Mouse (Mus musculus) kidney, postnatal 0 days (tissue): Measurements from ENCODE around the gene Il1r1. TPM values are rescaled to one million over a fixed set of nuclear protein-coding genes. Genes with fewer than 3 reads are reported as not detected.

Experiments used
- ATAC-seq: fragments of 200-750 bp; cut with Nextera tagmentation; replicated peaks from 2 replicates; pipeline ENCODE4 v1.8.0; 2017; ENCODE audit warnings: low read depth, moderate number of reproducible peaks, moderate TSS enrichment, moderate library complexity; ENCODE audit not compliant: low FRiP score
- DNase-seq: peaks from one replicate; pipeline ENCODE4 v3.0.0-alpha.2; 2016; ENCODE audit warnings: low spot score
- H3K27ac ChIP-seq: fragments of 300-500 bp; sonication (generic); 2 replicates; pipeline ENCODE4 v1.5.1; 2014; ENCODE audit warnings: mild to moderate bottlenecking
- H3K27me3 ChIP-seq: fragments of 300-500 bp; sonication (generic); 2 replicates; pipeline ENCODE4 v1.6.1; 2014; ENCODE audit warnings: low read length, mixed read lengths; ENCODE audit not compliant: insufficient read depth
- H3K36me3 ChIP-seq: fragments of 300-500 bp; sonication (generic); 2 replicates; pipeline ENCODE4 v1.6.1; 2014; ENCODE audit warnings: low read length, mixed read lengths; ENCODE audit not compliant: insufficient read depth
- H3K4me1 ChIP-seq: fragments of 300-500 bp; sonication (generic); replicated peaks from 2 replicates; pipeline ENCODE4 v1.6.1; 2014; ENCODE audit warnings: antibody characterized with exemption, low read length, mixed read lengths; ENCODE audit not compliant: insufficient read depth
- H3K4me2 ChIP-seq: fragments of 300-500 bp; sonication (generic); 2 replicates; pipeline ENCODE4 v1.6.1; 2014; ENCODE audit warnings: mild to moderate bottlenecking, low read length, moderate library complexity, mixed read lengths
- H3K4me3 ChIP-seq: fragments of 300-500 bp; sonication (generic); replicated peaks from 2 replicates; pipeline ENCODE4 v1.5.1; 2014; ENCODE audit warnings: low read depth, low read length
- H3K9ac ChIP-seq: fragments of 300-500 bp; sonication (generic); 2 replicates; pipeline ENCODE4 v1.6.1; 2014; ENCODE audit warnings: low read depth, low read length
- H3K9me3 ChIP-seq: fragments of 300-500 bp; sonication (generic); replicated peaks from 2 replicates; pipeline ENCODE4 v1.6.1; 2016; ENCODE audit warnings: low read length, inconsistent platforms, mixed read lengths
- CTCF ChIP-seq: IDR thresholded peaks from 2 replicates; pipeline ENCODE4 v1.5.1; 2016; ENCODE audit warnings: antibody characterized with exemption, low read depth, mild to moderate bottlenecking, moderate library complexity
- WGBS: fragments of 180-500 bp; shearing (Covaris S2); extraction: QIAGEN DNeasy Blood & Tissue Kit; methylation state at CpG from one replicate; pipeline ENCODE4 v1.1.7; 2014; 5-methylcytosine and 5-hydroxymethylcytosine counted together
- polyA plus RNA-seq: library from polyadenylated mRNA; unstranded; fragments of >200 nt; fragmentation: Nextera tagmentation; extraction: Ambion mirVana; gene quantifications from 2 replicates; pipeline ENCODE4 v1.2.1, GENCODE M21; 2015

Gene Il1r1
- polyA plus RNA-seq, 1 experiment from 2014 or later: 5.6 TPM

GRCm38 (mm10) chr1:40324457-40324856 lies 99.6 kb downstream of the Il1r1 start, which contains the start of gene Il1rl2:
Gene Il1rl2, plus strand, starts transcription at chr1:40324610.
- peak within 1 kb of the TSS; percentile 40 for H3K9ac ChIP-seq
- TF ChIP-seq CTCF: no peak
- H3K27ac ChIP-seq: no peak within 1 kb of the TSS
- H3K36me3 ChIP-seq: no peaks in the 10 kb centered on the region
- H3K9me3 ChIP-seq: no peaks in the 10 kb centered on the region
- peaks cover 6% of the 10 kb centered on the region; the same call in 1 of the 2 replicates for H3K4me1 ChIP-seq
- H3K27me3 ChIP-seq: no peaks in the 10 kb centered on the region
- H3K4me2 ChIP-seq: peak within 1 kb of the TSS; percentile 72
- 24% methylated on average over 6 of the region's 6 CpGs for WGBS
- DNase-seq: peak; percentile 93
- peak within 1 kb of the TSS; percentile 40 for H3K4me3 ChIP-seq
- ATAC-seq: peak; percentile 54; the same call in 1 of the 2 replicates

- no peaks in the 10 kb centered on the region for H3K27me3 ChIP-seq
- DNase-seq (peak; percentile 40), ATAC-seq (no peak)
- peak overlapping the region; percentile 40 for H3K9ac ChIP-seq
- no peak for TF ChIP-seq CTCF
- no peaks in the 10 kb centered on the region for H3K9me3 ChIP-seq
- 4% methylated on average over 22 of the region's 22 CpGs for WGBS
- H3K36me3 ChIP-seq: no peaks in the 10 kb centered on the region
- H3K27ac ChIP-seq: no peak overlapping the region
- peaks cover 6% of the 10 kb centered on the region; the same call in 1 of the 2 replicates for H3K4me1 ChIP-seq
- H3K4me2 ChIP-seq: peak overlapping the region; percentile 72
- peak overlapping the region; percentile 40 for H3K4me3 ChIP-seq
Observed at GRCm38 (mm10) chr1:40324955-40325702, 100.2 kb downstream of the Il1r1 start.

GRCm38 (mm10) chr1:40325711-40326327 lies 100.9 kb downstream of the Il1r1 start:
- 0 out of 2 replicates have a peak, but pooled peaks have one; percentile 25 for ATAC-seq
- peak; percentile 5 for DNase-seq

GRCm38 (mm10) chr1:40327604-40328003 lies 102.7 kb downstream of the Il1r1 start:
- Histone ChIP-seq H3K4me1 (peaks cover 6% of the 10 kb centered on the region; the same call in 1 of the 2 replicates), H3K36me3 (no peaks in the 10 kb centered on the region), H3K4me3 (no peak overlapping the region), H3K4me2 (no peak overlapping the region), H3K9me3 (no peaks in the 10 kb centered on the region), H3K27me3 (no peaks in the 10 kb centered on the region), H3K27ac (no peak overlapping the region), H3K9ac (no peak overlapping the region)
- no peak for TF ChIP-seq CTCF
- 86% methylated on average over 3 of the region's 3 CpGs for WGBS
- DNase-seq (no peak), ATAC-seq (no peak)

More at GRCm38 (mm10) chr1:40325711-40326327, 100.9 kb downstream of the Il1r1 start:
- WGBS: 9% methylated on average over 29 of the region's 29 CpGs
- no peaks in the 10 kb centered on the region for H3K9me3 ChIP-seq
- no peaks in the 10 kb centered on the region for H3K36me3 ChIP-seq
- no peaks in the 10 kb centered on the region for H3K27me3 ChIP-seq
- H3K4me1 ChIP-seq: peaks cover 6% of the 10 kb centered on the region; the same call in 1 of the 2 replicates
- H3K4me2 ChIP-seq: peak overlapping the region; percentile 72
- no peak for TF ChIP-seq CTCF
- peak overlapping the region; percentile 40 for H3K9ac ChIP-seq
- peak overlapping the region; percentile 40 for H3K4me3 ChIP-seq
- H3K27ac ChIP-seq: no peak overlapping the region

- no peak for ATAC-seq
- H3K4me3 ChIP-seq: no peak overlapping the region
- no peak for TF ChIP-seq CTCF
- 77% methylated on average over 1 of the region's 1 CpGs for WGBS
- no peak overlapping the region for H3K9ac ChIP-seq
- no peak for DNase-seq
- no peaks in the 10 kb centered on the region for H3K9me3 ChIP-seq
- H3K4me2 ChIP-seq: no peak overlapping the region
- no peaks in the 10 kb centered on the region for H3K27me3 ChIP-seq
- H3K36me3 ChIP-seq: no peaks in the 10 kb centered on the region
- peaks cover 6% of the 10 kb centered on the region; the same call in 1 of the 2 replicates for H3K4me1 ChIP-seq
- H3K27ac ChIP-seq: no peak overlapping the region
Observed at GRCm38 (mm10) chr1:40329526-40329925, 104.6 kb downstream of the Il1r1 start.

- 90% methylated on average over 8 of the region's 8 CpGs for WGBS
- no peak for DNase-seq
- Histone ChIP-seq H3K9ac (no peak overlapping the region), H3K4me1 (peaks cover 6% of the 10 kb centered on the region; the same call in 1 of the 2 replicates), H3K36me3 (no peaks in the 10 kb centered on the region), H3K27ac (no peak overlapping the region), H3K4me2 (no peak overlapping the region), H3K27me3 (no peaks in the 10 kb centered on the region), H3K9me3 (no peaks in the 10 kb centered on the region), H3K4me3 (no peak overlapping the region)
- TF ChIP-seq CTCF: no peak
- no peak for ATAC-seq
Observed at GRCm38 (mm10) chr1:40330181-40330580, 105.3 kb downstream of the Il1r1 start.
